Mouse (Mus musculus) megakaryocyte, embryonic 14.5 days (primary cell): ENCODE data around the gene Pth2r.

Source experiments
- FLI1 ChIP-seq: IDR thresholded peaks from 2 replicates; pipeline ENCODE4 v1.6.1; 2012; ENCODE audit warnings: low read length, inconsistent platforms, mixed read lengths
- GATA1 ChIP-seq: IDR thresholded peaks from 3 replicates; pipeline ENCODE4 v1.6.1; 2012; ENCODE audit warnings: mixed read lengths, low read length, inconsistent platforms, borderline replicate concordance

- TF ChIP-seq GATA1, result no peak
- TF ChIP-seq FLI1, result no peak
Measured at GRCm38 (mm10) chr1:65389621-65390020, 107.8 kb downstream of the Pth2r start.
